Mouse (Mus musculus) liver, embryonic 18 days (tissue): ENCODE results near the gene Dagla. TPM values are rescaled to one million over a fixed set of nuclear protein-coding genes. Genes with fewer than 3 reads are reported as not detected.

Experiments
- polyA plus RNA-seq: library from polyadenylated mRNA; depleted of rRNA; stranded (reverse); fragments of >200 nt; gene quantifications from 2 replicates; pipeline ENCODE4 v1.2.3, GENCODE M21; 2012; rRNA removed

The Dagla gene
- polyA plus RNA-seq = 0.37 and 0.38 TPM in 2 replicates

DNA sequence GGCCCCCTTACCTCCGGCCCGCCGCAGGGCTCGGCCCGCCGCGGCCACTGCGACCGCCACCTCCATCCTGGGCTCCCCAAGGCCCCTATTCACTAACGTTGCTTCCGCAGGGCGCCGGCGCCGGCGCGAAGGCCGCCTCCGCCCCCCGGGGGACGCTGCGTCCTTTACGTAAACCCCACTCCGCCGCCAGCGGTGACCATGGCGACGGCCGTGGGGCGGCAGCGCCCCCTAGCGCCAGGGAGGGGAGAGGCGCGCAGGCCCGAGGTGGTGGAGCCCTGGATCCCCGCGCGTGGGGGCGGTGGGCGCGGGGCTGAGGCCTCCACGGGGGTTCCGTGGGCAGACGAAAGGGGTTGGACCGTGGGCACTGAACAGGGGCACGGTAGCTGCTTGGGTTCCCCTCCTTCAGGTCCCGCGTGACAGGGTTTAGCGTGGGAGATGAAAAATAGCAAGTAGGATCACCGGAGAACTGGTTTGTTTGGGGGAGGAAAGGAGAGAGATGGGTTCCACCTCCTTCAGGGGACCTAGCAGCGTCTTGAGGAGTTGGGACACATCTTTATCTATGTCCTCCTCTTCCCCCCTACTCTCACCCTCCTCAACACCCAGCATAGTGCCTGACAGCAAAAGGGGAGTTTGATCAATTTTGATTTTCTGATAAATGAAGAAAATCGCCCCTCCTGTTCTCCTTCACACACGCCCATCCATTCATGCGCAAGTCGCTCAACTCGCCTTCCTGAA is at the start of gene Dagla:
Gene Dagla, minus strand, starts transcription at position 68 of the 735 bp plus-strand sequence.

GRCm38 (mm10) chr19:10240654-10241305 is 63.9 kb downstream of the Dagla start, which contains the start of gene Myrf:
Gene Myrf, minus strand, starts transcription at chr19:10240748.

DNA sequence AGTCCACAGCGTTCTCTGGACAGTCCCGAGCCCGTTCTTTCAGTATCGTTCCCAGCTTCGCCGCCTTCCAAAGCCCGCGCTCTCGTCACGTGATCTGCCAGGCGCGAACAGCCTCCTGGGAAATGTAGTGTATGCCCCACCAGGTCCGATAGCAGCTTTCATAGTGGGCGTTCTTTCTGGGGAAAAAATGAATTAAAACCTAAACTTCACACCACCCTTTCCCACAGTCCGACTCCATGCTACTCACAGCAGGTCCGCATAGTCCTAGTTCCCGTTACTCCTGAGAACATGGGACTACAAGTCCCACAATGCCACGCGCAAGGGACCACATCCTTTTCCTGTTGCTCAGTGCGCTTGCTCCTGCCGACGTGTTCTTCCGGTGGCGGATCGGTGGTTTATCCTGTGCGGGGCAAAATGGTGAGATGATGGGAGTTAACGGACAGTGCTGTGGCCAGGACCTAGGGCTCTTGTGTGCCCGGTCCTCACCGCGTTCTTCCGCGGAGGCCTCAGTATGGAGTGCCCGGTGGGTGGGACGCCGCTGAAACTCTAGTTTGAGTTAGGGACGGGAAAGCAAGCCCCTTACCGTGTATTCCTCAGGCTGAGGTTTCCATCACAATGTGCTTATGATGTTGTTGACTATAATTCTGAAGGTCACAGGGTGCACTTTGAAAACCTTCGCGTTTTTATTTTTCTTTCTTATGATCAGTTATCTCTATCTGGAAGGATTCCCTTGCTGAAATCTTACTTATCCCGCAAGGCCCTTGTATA is 100.6 kb downstream of the Dagla start, which contains the start of the genes Tmem258 and Fen1:
Gene Tmem258, plus strand, starts transcription at position 167 of the 768 bp plus-strand sequence.
Gene Fen1, minus strand, starts transcription at position 322 of the 768 bp plus-strand sequence.

Other genes starting within 250 kb of the Dagla start
- 83.2 and 157 TPM in 2 replicates for gene Fads2, start 203.1 kb downstream of the Dagla start, polyA plus RNA-seq
- 57.9 and 75.8 TPM in 2 replicates for gene Fads1, start 122.0 kb downstream of the Dagla start, polyA plus RNA-seq
- 79.7 and 88.9 TPM in 2 replicates for gene Tmem258, start 100.9 kb downstream of the Dagla start, polyA plus RNA-seq
- 30.4 and 32.9 TPM in 2 replicates for gene Fen1, start 100.7 kb downstream of the Dagla start, polyA plus RNA-seq
- gene Myrf, start 64.1 kb downstream of the Dagla start, polyA plus RNA-seq = 4.6 and 6.9 TPM in 2 replicates
- gene Syt7, start 84.2 kb upstream of the Dagla start, polyA plus RNA-seq = 0.14 and 0.20 TPM in 2 replicates
- gene Lrrc10b, start 152.6 kb upstream of the Dagla start, polyA plus RNA-seq = 0.05 and 0.06 TPM in 2 replicates
- 0.18 and 0.21 TPM in 2 replicates for gene Ppp1r32, start 178.1 kb upstream of the Dagla start, polyA plus RNA-seq
- 19.1 and 22.0 TPM in 2 replicates for gene Cpsf7, start 220.4 kb upstream of the Dagla start, polyA plus RNA-seq
- 18.3 and 19.4 TPM in 2 replicates for gene Sdhaf2, start 221.3 kb upstream of the Dagla start, polyA plus RNA-seq